Mouse (Mus musculus): ENCODE data around the gene Pld1. TPM values are rescaled to one million over a fixed set of nuclear protein-coding genes. Genes with fewer than 3 reads are reported as not detected.

The Pld1 gene
- polyA plus RNA-seq, 1 experiment: 2.5 TPM

DNA sequence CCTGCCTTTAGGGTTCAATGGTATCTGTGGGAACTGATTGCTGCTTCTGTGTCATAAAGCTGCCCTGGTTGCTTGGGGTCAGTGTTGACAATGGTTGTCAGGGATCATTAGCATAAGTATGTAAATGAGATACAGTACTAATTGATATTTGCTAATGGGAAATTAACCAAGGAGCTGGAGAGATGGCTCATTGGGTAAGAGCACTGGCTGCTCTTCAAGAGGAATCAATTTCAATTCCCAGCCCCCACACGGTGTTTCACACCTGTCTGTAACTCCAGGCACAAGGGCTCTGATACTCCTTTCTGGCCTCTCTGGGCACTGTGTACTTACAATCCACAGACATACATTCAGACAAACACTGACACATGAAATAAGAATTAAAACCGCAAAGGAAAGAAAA is 78.5 kb downstream of the Pld1 start:
- TF ChIP-seq CEBPB (IDR thresholded peaks at IDR 0.05; ENCODE audit: low read depth) (no peak), MAX (IDR thresholded peaks at IDR 0.05) (no peak), USF1 (IDR thresholded peaks at IDR 0.05; ENCODE audit: low read depth) (no peak), MYOG (IDR thresholded peaks at IDR 0.05; ENCODE audit: control insufficient read depth, extremely low read depth, insufficient read length) (no peak), MYOD1 (IDR thresholded peaks at IDR 0.05; ENCODE audit: control insufficient read depth, insufficient read length, low read depth) (no peak), CTCF (IDR thresholded peaks at IDR 0.05; ENCODE audit: control insufficient read depth, insufficient read depth, insufficient read length) (no peak), FOSL1 (IDR thresholded peaks at IDR 0.05; ENCODE audit: insufficient read depth, low read length, poor library complexity, severe bottlenecking) (no peak)
- Histone ChIP-seq H3K4me3 (ENCODE audit: insufficient read depth, poor library complexity, severe bottlenecking) (no peak overlapping the region), H3ac (ENCODE audit: control insufficient read depth, insufficient read length, low read depth) (no peak overlapping the region), H3K36me3 (ENCODE audit: control insufficient read depth, insufficient read depth) (no peaks in the 10 kb centered on the region), H3K27me3 (ENCODE audit: control insufficient read depth, insufficient read depth, insufficient read length) (no peaks in the 10 kb centered on the region), H3K79me3 (ENCODE audit: low read depth) (no peaks in the 10 kb centered on the region), H3K79me2 (ENCODE audit: control insufficient read depth, insufficient read depth) (no peaks in the 10 kb centered on the region)

DNA sequence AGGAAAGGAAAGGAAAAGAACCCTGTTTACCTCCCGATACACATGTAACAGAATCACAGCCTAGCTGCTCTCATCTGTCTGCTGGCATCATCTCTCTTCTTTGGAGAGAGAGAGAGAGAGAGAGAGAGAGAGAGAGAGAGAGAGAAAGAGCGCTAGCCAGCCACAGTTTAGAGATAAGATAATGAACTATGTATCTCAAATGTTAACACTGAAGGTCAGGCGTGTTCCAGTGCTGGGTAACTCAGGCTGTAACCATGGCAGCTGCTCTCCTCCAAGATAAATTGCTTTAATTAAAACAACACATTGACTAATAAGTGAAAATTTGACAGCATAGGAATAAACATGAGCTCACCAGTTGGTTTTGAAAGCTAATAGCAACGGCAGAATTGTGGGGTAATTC is 81.2 kb downstream of the Pld1 start:
- no peaks in the 10 kb centered on the region for H3K27me3 ChIP-seq (ENCODE audit: control insufficient read depth, insufficient read depth, insufficient read length)
- no peak overlapping the region for H3K4me3 ChIP-seq (ENCODE audit: insufficient read depth, poor library complexity, severe bottlenecking)
- no peaks in the 10 kb centered on the region for H3K36me3 ChIP-seq (ENCODE audit: control insufficient read depth, insufficient read depth)
- TF ChIP-seq USF1 (IDR thresholded peaks at IDR 0.05; ENCODE audit: low read depth) (no peak), MAX (IDR thresholded peaks at IDR 0.05) (no peak), MYOG (IDR thresholded peaks at IDR 0.05; ENCODE audit: control insufficient read depth, extremely low read depth, insufficient read length) (no peak), CTCF (IDR thresholded peaks at IDR 0.05; ENCODE audit: control insufficient read depth, insufficient read depth, insufficient read length) (no peak), FOSL1 (IDR thresholded peaks at IDR 0.05; ENCODE audit: insufficient read depth, low read length, poor library complexity, severe bottlenecking) (no peak), MYOD1 (IDR thresholded peaks at IDR 0.05; ENCODE audit: control insufficient read depth, insufficient read length, low read depth) (no peak), CEBPB (IDR thresholded peaks at IDR 0.05; ENCODE audit: low read depth) (no peak)
- no peak overlapping the region for H3ac ChIP-seq (ENCODE audit: control insufficient read depth, insufficient read length, low read depth)
- no peaks in the 10 kb centered on the region for H3K79me2 ChIP-seq (ENCODE audit: control insufficient read depth, insufficient read depth)
- no peaks in the 10 kb centered on the region for H3K79me3 ChIP-seq (ENCODE audit: low read depth)

- Histone ChIP-seq H3ac (ENCODE audit: control insufficient read depth, insufficient read length, low read depth) (no peak overlapping the region), H3K79me3 (ENCODE audit: low read depth) (no peaks in the 10 kb centered on the region), H3K79me2 (ENCODE audit: control insufficient read depth, insufficient read depth) (no peaks in the 10 kb centered on the region), H3K4me3 (ENCODE audit: insufficient read depth, poor library complexity, severe bottlenecking) (no peak overlapping the region), H3K36me3 (ENCODE audit: control insufficient read depth, insufficient read depth) (no peaks in the 10 kb centered on the region), H3K27me3 (ENCODE audit: control insufficient read depth, insufficient read depth, insufficient read length) (no peaks in the 10 kb centered on the region)
- TF ChIP-seq USF1 (IDR thresholded peaks at IDR 0.05; ENCODE audit: low read depth) (no peak), CEBPB (IDR thresholded peaks at IDR 0.05; ENCODE audit: low read depth) (no peak), FOSL1 (IDR thresholded peaks at IDR 0.05; ENCODE audit: insufficient read depth, low read length, poor library complexity, severe bottlenecking) (no peak), MYOG (IDR thresholded peaks at IDR 0.05; ENCODE audit: control insufficient read depth, extremely low read depth, insufficient read length) (no peak), CTCF (IDR thresholded peaks at IDR 0.05; ENCODE audit: control insufficient read depth, insufficient read depth, insufficient read length) (no peak), MYOD1 (IDR thresholded peaks at IDR 0.05; ENCODE audit: control insufficient read depth, insufficient read length, low read depth) (no peak), MAX (IDR thresholded peaks at IDR 0.05) (no peak)
These were observed 81.9 kb downstream of the Pld1 start for GRCm38 (mm10) chr3:28020404-28020803.

- no peak overlapping the region for H3ac ChIP-seq (ENCODE audit: control insufficient read depth, insufficient read length, low read depth)
- H3K36me3 ChIP-seq (ENCODE audit: control insufficient read depth, insufficient read depth): no peaks in the 10 kb centered on the region
- no peaks in the 10 kb centered on the region for H3K27me3 ChIP-seq (ENCODE audit: control insufficient read depth, insufficient read depth, insufficient read length)
- H3K79me3 ChIP-seq (ENCODE audit: low read depth): no peaks in the 10 kb centered on the region
- no peaks in the 10 kb centered on the region for H3K79me2 ChIP-seq (ENCODE audit: control insufficient read depth, insufficient read depth)
- H3K4me3 ChIP-seq (ENCODE audit: insufficient read depth, poor library complexity, severe bottlenecking): no peak overlapping the region
- no peak for TF ChIP-seq MYOD1 (IDR thresholded peaks at IDR 0.05; ENCODE audit: control insufficient read depth, insufficient read length, low read depth)
- TF ChIP-seq MYOG (IDR thresholded peaks at IDR 0.05; ENCODE audit: control insufficient read depth, extremely low read depth, insufficient read length): no peak
- TF ChIP-seq FOSL1 (IDR thresholded peaks at IDR 0.05; ENCODE audit: insufficient read depth, low read length, poor library complexity, severe bottlenecking): no peak
- TF ChIP-seq CEBPB (IDR thresholded peaks at IDR 0.05; ENCODE audit: low read depth): no peak
- no peak for TF ChIP-seq USF1 (IDR thresholded peaks at IDR 0.05; ENCODE audit: low read depth)
- TF ChIP-seq CTCF (IDR thresholded peaks at IDR 0.05; ENCODE audit: control insufficient read depth, insufficient read depth, insufficient read length): no peak
- no peak for TF ChIP-seq MAX (IDR thresholded peaks at IDR 0.05)
These were observed 83.7 kb downstream of the Pld1 start for GRCm38 (mm10) chr3:28022191-28022590.

- no peaks in the 10 kb centered on the region for H3K79me2 ChIP-seq (ENCODE audit: control insufficient read depth, insufficient read depth)
- H3K79me3 ChIP-seq (ENCODE audit: low read depth): no peaks in the 10 kb centered on the region
- H3K4me3 ChIP-seq (ENCODE audit: insufficient read depth, poor library complexity, severe bottlenecking): no peak overlapping the region
- H3K36me3 ChIP-seq (ENCODE audit: control insufficient read depth, insufficient read depth): no peaks in the 10 kb centered on the region
- TF ChIP-seq MYOD1 (IDR thresholded peaks at IDR 0.05; ENCODE audit: control insufficient read depth, insufficient read length, low read depth) (no peak), MYOG (IDR thresholded peaks at IDR 0.05; ENCODE audit: control insufficient read depth, extremely low read depth, insufficient read length) (no peak), USF1 (IDR thresholded peaks at IDR 0.05; ENCODE audit: low read depth) (no peak)
- no peaks in the 10 kb centered on the region for H3K27me3 ChIP-seq (ENCODE audit: control insufficient read depth, insufficient read depth, insufficient read length)
- no peak overlapping the region for H3ac ChIP-seq (ENCODE audit: control insufficient read depth, insufficient read length, low read depth)
These were observed 88.4 kb downstream of the Pld1 start for GRCm38 (mm10) chr3:28026876-28027275.

- Histone ChIP-seq H3K79me2 (ENCODE audit: control insufficient read depth, insufficient read depth) (no peaks in the 10 kb centered on the region), H3K36me3 (ENCODE audit: control insufficient read depth, insufficient read depth) (no peaks in the 10 kb centered on the region), H3K4me3 (ENCODE audit: insufficient read depth, poor library complexity, severe bottlenecking) (no peak overlapping the region), H3ac (ENCODE audit: control insufficient read depth, insufficient read length, low read depth) (no peak overlapping the region), H3K27me3 (ENCODE audit: control insufficient read depth, insufficient read depth, insufficient read length) (no peaks in the 10 kb centered on the region), H3K79me3 (ENCODE audit: low read depth) (no peaks in the 10 kb centered on the region)
- TF ChIP-seq MYOG (IDR thresholded peaks at IDR 0.05; ENCODE audit: control insufficient read depth, extremely low read depth, insufficient read length) (no peak), CTCF (IDR thresholded peaks at IDR 0.05; ENCODE audit: control insufficient read depth, insufficient read depth, insufficient read length) (no peak)
These were observed 90.0 kb downstream of the Pld1 start for GRCm38 (mm10) chr3:28028456-28028855.
